Mouse (Mus musculus): Measurements from ENCODE around the gene Tmc6.

GRCm38 (mm10) chr11:117776085-117776792, 5.8 kb downstream of the Tmc6 start:
- no peak for TF ChIP-seq ZC3H11A (IDR thresholded peaks at IDR 0.05; ENCODE audit: borderline replicate concordance, low read depth, low read length)
- no peak for TF ChIP-seq ZNF384 (IDR thresholded peaks at IDR 0.05; ENCODE audit: low read depth, low read length)
- no peak for TF ChIP-seq CHD2 (IDR thresholded peaks at IDR 0.05; ENCODE audit: low read depth, low read length)

Data from ES-E14 (cell line).